Mouse (Mus musculus): ENCODE results near the gene Rora. TPM values are rescaled to one million over a fixed set of nuclear protein-coding genes. Genes with fewer than 3 reads are reported as not detected.

The Rora gene
- polyA plus RNA-seq (2017; shearing (Covaris generic)) = 56.7 TPM

DNA sequence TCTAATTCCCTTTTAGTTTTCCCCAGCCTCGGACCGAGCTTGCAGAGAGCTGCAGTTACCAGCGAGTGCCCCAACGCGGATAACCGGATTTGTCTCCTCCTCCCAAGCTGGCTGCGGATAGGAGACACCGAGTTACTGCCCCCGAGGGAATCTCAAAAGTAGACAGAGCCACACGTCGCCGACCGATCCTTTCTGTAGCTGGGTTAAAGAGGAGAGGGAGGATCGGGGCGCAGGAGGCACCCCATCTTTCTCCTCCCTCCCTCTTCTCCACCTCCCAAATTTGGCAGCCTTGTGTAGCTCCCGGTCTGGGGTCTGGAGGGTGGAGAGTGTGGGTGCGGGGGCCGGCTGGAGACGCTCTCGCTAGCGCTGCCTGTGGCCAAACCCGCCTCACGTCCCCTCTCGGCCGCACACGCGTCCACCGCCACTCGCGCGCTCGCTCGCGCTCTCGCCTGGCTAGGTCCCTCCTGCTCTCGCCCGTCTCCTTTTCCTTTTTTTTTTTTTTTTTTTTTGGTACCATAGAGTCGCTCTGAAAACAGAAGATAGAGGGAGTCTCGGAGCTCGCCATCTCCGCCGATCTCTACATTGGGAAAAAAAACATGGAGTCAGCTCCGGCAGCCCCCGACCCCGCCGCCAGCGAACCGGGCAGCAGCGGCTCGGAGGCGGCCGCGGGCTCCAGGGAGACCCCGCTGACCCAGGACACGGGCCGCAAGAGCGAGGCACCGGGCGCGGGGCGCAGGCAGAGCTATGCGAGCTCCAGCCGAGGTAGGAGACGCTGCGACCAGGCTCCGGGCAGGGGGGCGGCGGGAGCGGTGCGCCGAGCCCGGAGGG, at the start of gene Rora:
TSS of gene Rora (plus strand) at position 576 of the 828 bp plus-strand sequence.

GRCm38 (mm10) chr9:69397760-69398452, 744.3 kb downstream of the Rora start, which contains the start of gene Ice2:
Gene Ice2, plus strand, starts transcription at chr9:69397906.

Data from activated CD4-positive, CD25-positive, alpha-beta regulatory T cell, adult 9 weeks (primary cell).